Mouse (Mus musculus) bone marrow, adult 2 months (tissue): ENCODE measurements around the gene Igfbp7.

Experiments
- CTCF ChIP-seq: fragments of 200-500 bp; IDR thresholded peaks from 2 replicates; pipeline ENCODE4 v1.5.1; 2011; ENCODE audit warnings: low read length, control low read depth; ENCODE audit not compliant: control insufficient read depth, insufficient read depth
- POLR2A ChIP-seq: fragments of 200-500 bp; IDR thresholded peaks from 2 replicates; pipeline ENCODE4 v1.6.1; 2011; ENCODE audit warnings: low read depth, mild to moderate bottlenecking, control low read depth, low read length, borderline replicate concordance; ENCODE audit not compliant: control insufficient read depth

GRCm38 (mm10) chr5:77330154-77330553 is 77.7 kb downstream of the Igfbp7 start:
- TF ChIP-seq CTCF, result no peak
- TF ChIP-seq POLR2A, result no peak
